Mouse (Mus musculus): ENCODE data around the gene Atat1. TPM values are rescaled to one million over a fixed set of nuclear protein-coding genes. Genes with fewer than 3 reads are reported as not detected.
A peak's percentile ranks its signal among the peaks of the same experiment; 100 is the strongest.
"Not testable (repeated sequence)": the region's sequence is repeated elsewhere in the genome, so short reads cannot be mapped to it uniquely, and the experiment has no call there.

Atat1 gene
- 15.0 and 16.8 TPM in 2 replicates for polyA plus RNA-seq (2016; fragmentation: Nextera tagmentation; extraction: Ambion mirVana)

DNA sequence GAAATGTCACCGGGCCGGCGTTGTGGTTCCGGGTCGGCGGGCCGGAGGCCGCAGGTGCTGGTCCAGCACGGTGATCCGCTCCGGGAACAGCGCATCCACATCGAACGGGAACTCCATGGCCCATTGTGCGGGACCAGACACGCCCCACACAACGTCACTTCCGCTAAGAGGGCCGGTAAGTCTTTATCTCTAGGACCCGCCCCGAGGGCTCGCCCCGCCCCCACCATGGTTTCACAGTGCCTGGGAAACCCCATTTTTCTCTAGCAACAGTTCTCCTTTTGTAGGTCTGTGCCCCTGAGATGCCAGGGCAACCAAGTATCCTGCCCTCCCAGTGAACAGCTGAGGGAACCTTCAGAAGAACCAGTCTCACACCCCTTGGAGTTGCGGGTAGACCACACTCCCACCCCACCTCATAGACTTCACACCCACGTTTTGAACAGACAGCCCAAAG is at the start of gene Atat1:
TSS of gene Atat1 (minus strand) at position 157 of the 451 bp plus-strand sequence.
- Histone ChIP-seq H3K27ac (peak within 1 kb of the TSS; percentile 84), H3K27me3 (replicated peaks) (no peaks in the 10 kb centered on the region), H3K36me3 (peaks cover 71% of the 10 kb centered on the region), H3K9ac (peak within 1 kb of the TSS; percentile 69), H3K4me3 (peak within 1 kb of the TSS; percentile 74), H3K9me3 (replicated peaks) (no peaks in the 10 kb centered on the region), H3K4me1 (peaks cover 53% of the 10 kb centered on the region), H3K4me2 (peak within 1 kb of the TSS; percentile 87)
- ATAC-seq, result peak; percentile 87
- WGBS (ENCODE audit: insufficient replicate concordance), result 1% methylated on average over 25 of the region's 25 CpGs

DNA sequence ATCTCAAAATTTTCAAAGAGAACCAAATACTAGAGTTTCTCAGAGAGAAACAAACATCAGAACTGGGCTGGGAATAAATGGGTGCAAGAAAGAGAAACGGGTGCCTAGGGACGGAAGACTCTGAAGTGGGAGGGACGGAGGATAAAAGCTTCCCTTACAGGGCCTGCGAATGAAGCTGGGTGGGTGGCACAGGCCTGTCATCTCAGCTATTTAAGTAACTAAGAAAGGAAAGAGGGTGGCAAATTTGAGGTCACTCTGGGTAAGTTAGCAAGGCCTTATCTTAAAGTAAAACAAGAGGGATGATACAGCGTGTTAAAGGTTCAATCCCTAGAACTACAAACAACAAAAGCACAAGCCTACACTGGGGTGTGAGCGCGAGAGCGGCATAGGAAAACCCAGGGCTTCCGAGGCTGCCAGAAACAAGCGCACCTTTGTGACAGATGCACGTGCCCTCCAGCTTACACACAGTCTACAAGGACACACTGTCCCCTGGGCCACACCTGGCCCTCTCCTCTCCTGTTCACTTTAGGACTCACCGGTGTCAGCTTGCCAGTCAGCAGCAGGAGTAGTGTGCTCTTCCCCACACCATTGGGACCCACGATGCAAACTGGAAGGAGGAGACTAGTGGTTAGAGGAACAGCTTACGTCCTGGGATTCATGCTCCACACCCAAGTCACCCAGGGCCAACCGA is 48.8 kb upstream of the Atat1 start:
- Histone ChIP-seq H3K36me3 (peaks cover 89% of the 10 kb centered on the region), H3K4me1 (no peaks in the 10 kb centered on the region), H3K27me3 (replicated peaks) (no peaks in the 10 kb centered on the region), H3K9me3 (replicated peaks) (no peaks in the 10 kb centered on the region), H3K4me3 (no peak overlapping the region), H3K9ac (no peak overlapping the region), H3K4me2 (no peak overlapping the region), H3K27ac (no peak overlapping the region)
- no peak for ATAC-seq
- WGBS (ENCODE audit: insufficient replicate concordance), result 88% methylated on average over 15 of the region's 15 CpGs

DNA sequence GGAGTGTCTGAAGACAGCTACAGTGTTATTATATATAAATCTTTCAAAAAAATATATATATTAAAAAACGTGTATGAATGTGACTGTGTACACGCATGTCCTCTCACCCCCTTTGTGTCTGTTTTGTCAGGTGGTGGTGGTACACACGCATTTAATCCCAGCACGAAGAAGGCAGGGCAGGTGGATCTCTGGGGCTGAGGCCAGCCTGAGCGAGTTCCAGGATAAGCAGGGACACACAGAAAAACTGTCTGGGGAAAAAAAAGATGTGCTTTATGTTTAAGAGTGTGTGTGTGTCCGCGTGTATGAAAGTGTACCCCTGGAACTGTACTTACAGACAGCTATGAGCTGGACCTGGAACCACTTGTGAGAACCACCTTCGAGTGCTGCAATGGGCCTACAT is 44.8 kb upstream of the Atat1 start:
- Histone ChIP-seq H3K4me1 (no peaks in the 10 kb centered on the region), H3K9ac (no peak overlapping the region), H3K36me3 (peaks cover 49% of the 10 kb centered on the region), H3K4me3 (no peak overlapping the region), H3K4me2 (no peak overlapping the region), H3K27me3 (replicated peaks) (0 out of 2 replicates have a peak, but pooled peaks cover 3% of the 10 kb centered on the region), H3K27ac (no peak overlapping the region), H3K9me3 (replicated peaks) (no peaks in the 10 kb centered on the region)
- 69% methylated on average over 8 of the region's 8 CpGs for WGBS (ENCODE audit: insufficient replicate concordance)
- no peak for ATAC-seq

DNA sequence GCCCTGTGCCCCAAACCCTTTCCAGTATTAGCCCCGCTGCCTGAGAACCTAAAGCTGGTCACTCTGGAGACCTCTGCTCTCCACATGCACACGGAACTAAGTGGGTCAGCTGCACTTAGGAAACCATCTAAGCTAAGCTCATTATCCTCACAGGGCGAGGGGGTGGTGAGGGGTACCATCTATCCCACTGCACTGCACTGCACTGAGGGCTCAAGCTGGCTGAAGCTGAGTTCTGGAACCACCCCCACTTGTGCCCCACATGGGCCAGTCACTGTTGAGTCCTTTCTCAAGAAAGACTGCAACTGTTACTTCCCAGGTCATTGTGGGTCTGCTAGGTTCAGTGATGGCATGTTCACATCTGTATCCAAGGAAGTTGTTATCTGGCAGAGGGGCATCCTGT is 42.7 kb upstream of the Atat1 start:
- not testable (repeated sequence) for H3K27me3 ChIP-seq (replicated peaks); H3K4me2 ChIP-seq; H3K27ac ChIP-seq; H3K4me3 ChIP-seq; H3K4me1 ChIP-seq; H3K9me3 ChIP-seq (replicated peaks); H3K9ac ChIP-seq
- 49% methylated on average over 2 of the region's 3 CpGs for WGBS (ENCODE audit: insufficient replicate concordance)
- peaks cover 28% of the 10 kb centered on the region for H3K36me3 ChIP-seq
- 0 out of 2 replicates have a peak, but pooled peaks have one; percentile 30 for ATAC-seq

DNA sequence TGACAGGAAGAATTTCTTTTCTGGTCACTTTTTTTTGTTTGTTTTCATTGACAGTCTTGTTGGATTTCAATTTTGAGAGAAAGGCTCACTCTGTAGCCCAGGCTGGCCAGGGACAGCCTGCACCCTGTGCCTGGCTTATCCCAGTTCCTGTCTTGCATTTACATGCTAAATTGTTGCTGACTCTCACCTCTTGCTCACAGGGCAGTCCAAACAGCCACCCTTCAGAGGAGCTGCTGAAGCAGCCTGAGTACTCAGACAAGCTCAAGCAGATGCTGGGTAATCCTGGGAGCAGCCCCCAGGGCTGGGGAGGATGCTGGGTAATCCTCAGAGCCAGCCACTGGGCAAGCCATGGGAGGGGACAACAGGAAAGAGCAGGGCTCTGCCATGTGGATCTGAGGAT is 41.1 kb upstream of the Atat1 start:
- not testable (repeated sequence) for H3K27me3 ChIP-seq (replicated peaks); H3K27ac ChIP-seq; H3K4me3 ChIP-seq; H3K9ac ChIP-seq; ATAC-seq; H3K4me2 ChIP-seq; H3K9me3 ChIP-seq (replicated peaks); H3K4me1 ChIP-seq
- peaks cover 12% of the 10 kb centered on the region for H3K36me3 ChIP-seq

DNA sequence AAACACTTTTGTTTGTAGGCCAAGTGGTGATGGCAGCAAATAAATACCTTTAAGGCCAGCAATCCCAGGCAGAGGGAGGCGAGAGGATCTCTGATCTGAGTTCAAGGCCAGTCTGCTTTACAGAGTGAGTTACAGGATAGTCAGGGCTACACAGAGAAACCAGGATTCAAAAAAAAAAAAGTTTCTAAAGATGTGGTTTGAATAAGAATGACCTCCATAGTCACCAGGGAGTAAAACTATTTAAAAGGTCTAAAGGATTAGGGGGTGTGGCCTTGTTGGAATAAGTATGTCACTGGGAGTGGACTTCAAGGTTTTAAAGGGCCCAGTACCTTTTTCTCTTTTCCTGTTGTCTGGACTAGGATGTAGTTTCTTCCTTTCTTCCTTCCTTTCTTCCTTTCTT is 30.1 kb upstream of the Atat1 start:
- 50% methylated on average over 1 of the region's 1 CpGs for WGBS (ENCODE audit: insufficient replicate concordance)
- no peaks in the 10 kb centered on the region; the same call in 1 of the 2 replicates for H3K9me3 ChIP-seq (replicated peaks)

DNA sequence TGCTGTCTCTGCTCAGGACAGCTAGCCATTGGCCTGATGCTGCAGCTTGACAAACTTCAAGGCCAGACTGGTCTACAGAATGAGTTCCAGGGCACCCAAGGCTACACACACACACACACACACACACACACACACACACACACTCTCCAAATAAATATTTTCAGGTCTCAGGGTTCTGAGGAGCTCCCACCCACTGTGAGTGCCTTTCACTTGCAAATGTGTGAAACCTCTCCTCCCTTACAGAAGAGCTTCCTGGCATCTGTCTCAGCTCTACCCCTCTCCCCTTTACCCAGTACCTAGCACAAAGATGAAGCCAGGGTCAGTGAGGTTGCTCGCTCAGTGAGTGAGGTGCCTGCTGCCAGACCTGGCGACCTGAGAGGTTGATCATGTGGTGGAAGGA is 29.2 kb upstream of the Atat1 start:
- Histone ChIP-seq H3K27me3 (replicated peaks) (no peaks in the 10 kb centered on the region), H3K4me1 (no peaks in the 10 kb centered on the region), H3K36me3 (no peaks in the 10 kb centered on the region), H3K27ac (no peak overlapping the region), H3K4me3 (no peak overlapping the region), H3K9ac (no peak overlapping the region), H3K4me2 (no peak overlapping the region), H3K9me3 (replicated peaks) (no peaks in the 10 kb centered on the region; the same call in 1 of the 2 replicates)
- no peak for ATAC-seq
- WGBS (ENCODE audit: insufficient replicate concordance), result 50% methylated on average over 2 of the region's 2 CpGs

More for the DNA sequence above, 30.1 kb upstream of the Atat1 start:
- Histone ChIP-seq H3K4me3 (no peak overlapping the region), H3K36me3 (no peaks in the 10 kb centered on the region), H3K4me2 (no peak overlapping the region), H3K4me1 (no peaks in the 10 kb centered on the region), H3K27ac (no peak overlapping the region), H3K9ac (no peak overlapping the region), H3K27me3 (replicated peaks) (no peaks in the 10 kb centered on the region)
- no peak for ATAC-seq

DNA sequence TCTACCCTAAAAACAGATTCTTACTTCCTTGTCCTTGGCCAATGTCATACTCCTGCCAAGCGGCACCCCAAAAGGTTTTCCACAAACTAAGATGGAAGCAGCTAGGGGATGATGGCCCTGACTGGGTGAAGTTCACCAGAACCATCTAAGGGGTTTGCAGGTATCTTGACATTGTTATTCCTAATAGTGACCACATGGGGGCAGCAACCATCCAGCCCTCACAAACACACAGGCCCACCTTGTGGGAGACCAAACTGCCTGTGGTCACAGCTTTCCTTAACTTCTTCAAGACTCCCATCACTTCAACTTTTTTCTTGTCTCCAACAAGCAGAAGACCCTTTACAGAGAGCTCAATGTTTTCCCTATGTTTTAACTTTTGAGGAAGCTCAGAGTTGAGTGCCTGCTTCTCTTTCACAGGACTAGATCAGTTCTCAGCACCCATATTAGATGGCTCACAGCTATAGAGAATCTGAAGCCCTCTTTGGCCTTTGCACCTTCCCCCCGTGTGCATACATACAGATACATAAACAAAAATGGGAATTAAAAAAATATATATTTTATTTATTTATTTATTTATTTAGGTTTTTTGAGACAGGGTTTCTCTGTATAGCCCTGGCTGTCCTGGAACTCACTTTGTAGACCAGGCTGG is 27.9 kb upstream of the Atat1 start:
- H3K9me3 ChIP-seq (replicated peaks), result no peaks in the 10 kb centered on the region; the same call in 1 of the 2 replicates
- no peaks in the 10 kb centered on the region for H3K27me3 ChIP-seq (replicated peaks)
- no peak overlapping the region for H3K27ac ChIP-seq
- no peaks in the 10 kb centered on the region; the same call in 1 of the 2 replicates for H3K36me3 ChIP-seq
- no peak overlapping the region for H3K4me3 ChIP-seq
- no peaks in the 10 kb centered on the region for H3K4me1 ChIP-seq
- WGBS (ENCODE audit: insufficient replicate concordance), result 20% methylated on average over 2 of the region's 2 CpGs
- no peak overlapping the region for H3K4me2 ChIP-seq
- H3K9ac ChIP-seq, result no peak overlapping the region
- peak; percentile 37; the same call in 1 of the 2 replicates for ATAC-seq

DNA sequence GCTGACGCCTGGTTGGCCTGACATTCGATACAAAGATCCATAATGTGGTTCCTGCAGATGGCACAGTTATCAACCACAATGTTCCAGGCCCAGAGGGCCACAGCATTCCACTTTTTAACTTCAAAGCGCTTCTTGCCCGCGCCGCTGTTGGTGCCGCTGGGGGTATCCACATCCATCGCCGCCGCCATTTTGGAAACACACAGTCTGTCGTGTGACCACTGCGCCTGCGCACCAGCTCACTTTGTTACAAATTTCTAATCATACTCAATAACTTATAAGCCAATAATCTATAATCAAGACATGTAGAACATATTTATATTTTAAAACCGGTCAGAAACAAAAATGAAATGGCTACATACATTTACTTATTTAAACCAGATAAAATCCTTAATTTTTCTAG is 25.9 kb upstream of the Atat1 start:
- not testable (repeated sequence) for ATAC-seq; H3K27me3 ChIP-seq (replicated peaks); H3K4me1 ChIP-seq; H3K9me3 ChIP-seq (replicated peaks); H3K4me3 ChIP-seq; H3K4me2 ChIP-seq; H3K27ac ChIP-seq; H3K9ac ChIP-seq
- WGBS (ENCODE audit: insufficient replicate concordance), result 80% methylated on average over 14 of the region's 14 CpGs
- H3K36me3 ChIP-seq, result peaks cover 19% of the 10 kb centered on the region

DNA sequence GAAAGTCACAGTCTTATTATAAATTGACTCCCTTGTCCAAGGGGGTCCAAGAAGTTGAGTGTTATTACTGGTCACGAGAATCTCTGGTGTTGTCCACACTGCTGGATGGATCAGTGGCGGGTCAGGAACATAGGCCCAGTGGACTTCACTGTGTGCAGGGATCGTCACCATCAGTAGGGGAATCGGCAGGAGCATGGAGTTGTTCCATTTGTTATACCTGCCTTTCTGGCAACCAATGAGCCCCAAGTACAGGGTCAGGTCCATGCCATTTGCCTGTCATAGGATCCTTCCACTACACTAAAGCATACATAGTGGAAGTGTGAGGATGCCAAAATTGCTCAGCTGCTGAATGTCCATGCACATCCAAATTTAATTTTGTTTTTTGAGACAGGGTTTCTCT is 22.7 kb upstream of the Atat1 start:
- H3K4me3 ChIP-seq, result no peak overlapping the region
- no peak overlapping the region for H3K4me2 ChIP-seq
- no peaks in the 10 kb centered on the region for H3K27me3 ChIP-seq (replicated peaks)
- H3K4me1 ChIP-seq, result peaks cover 16% of the 10 kb centered on the region
- no peak overlapping the region for H3K27ac ChIP-seq
- no peaks in the 10 kb centered on the region for H3K9me3 ChIP-seq (replicated peaks)
- H3K36me3 ChIP-seq, result peaks cover 50% of the 10 kb centered on the region
- H3K9ac ChIP-seq, result no peak overlapping the region
- ATAC-seq, result no peak
- WGBS (ENCODE audit: insufficient replicate concordance), result 80% methylated on average over 4 of the region's 4 CpGs

DNA sequence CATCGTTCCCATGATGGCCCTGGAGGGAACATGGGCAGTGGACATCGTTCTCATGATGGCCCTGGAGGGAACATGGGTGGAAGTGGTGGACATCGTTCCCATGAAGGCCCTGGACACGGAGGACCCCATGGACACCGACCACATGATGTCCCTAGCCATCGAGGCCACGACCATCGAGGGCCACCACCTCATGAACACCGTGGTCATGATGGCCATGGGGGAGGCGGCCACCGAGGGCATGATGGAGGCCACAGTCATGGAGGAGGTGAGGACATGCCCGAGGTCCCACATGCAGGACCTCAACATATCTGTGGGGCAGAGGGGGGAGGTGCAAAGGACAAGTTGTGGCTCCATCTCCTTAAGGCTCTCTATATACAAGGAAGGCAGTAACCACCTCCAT is 20.8 kb upstream of the Atat1 start:
- no peaks in the 10 kb centered on the region for H3K9me3 ChIP-seq (replicated peaks)
- WGBS (ENCODE audit: insufficient replicate concordance), result 90% methylated on average over 12 of the region's 12 CpGs

DNA sequence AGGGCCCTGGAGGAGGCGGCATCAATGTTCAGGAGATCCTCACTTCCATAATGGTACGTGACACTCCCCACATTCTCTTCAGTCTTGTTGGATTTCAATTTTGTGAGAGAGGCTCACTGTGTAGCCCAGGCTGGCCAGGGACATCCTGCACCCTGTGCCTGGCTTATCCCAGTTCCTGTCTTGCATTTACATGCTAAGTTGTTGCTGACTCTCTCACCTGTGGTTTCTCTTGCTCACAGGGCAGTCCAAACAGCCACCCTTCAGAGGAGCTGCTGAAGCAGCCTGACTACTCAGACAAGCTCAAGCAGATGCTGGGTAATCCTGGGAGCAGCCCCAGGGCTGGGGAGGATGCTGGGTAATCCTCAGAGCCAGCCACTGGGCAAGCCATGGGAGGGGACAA is 19.7 kb upstream of the Atat1 start:
- no peak overlapping the region for H3K4me2 ChIP-seq
- no peak overlapping the region for H3K4me3 ChIP-seq
- WGBS (ENCODE audit: insufficient replicate concordance), result 96% methylated on average over 2 of the region's 2 CpGs
- peaks cover 46% of the 10 kb centered on the region for H3K4me1 ChIP-seq
- H3K36me3 ChIP-seq, result peaks cover 81% of the 10 kb centered on the region
- H3K27ac ChIP-seq, result 0 out of 2 replicates have a peak overlapping the region, but pooled peaks have one; percentile 8
- no peaks in the 10 kb centered on the region for H3K27me3 ChIP-seq (replicated peaks)
- H3K9me3 ChIP-seq (replicated peaks), result no peaks in the 10 kb centered on the region
- no peak overlapping the region for H3K9ac ChIP-seq
- no peak for ATAC-seq

More for the DNA sequence above, 20.8 kb upstream of the Atat1 start:
- Histone ChIP-seq H3K27me3 (replicated peaks) (no peaks in the 10 kb centered on the region), H3K36me3 (peaks cover 70% of the 10 kb centered on the region), H3K4me1 (peaks cover 35% of the 10 kb centered on the region), H3K27ac (no peak overlapping the region), H3K4me2 (no peak overlapping the region), H3K9ac (no peak overlapping the region), H3K4me3 (no peak overlapping the region)
- ATAC-seq, result no peak

All from liver, embryonic 12.5 days (tissue).